Mouse (Mus musculus) E14TG2a.4 (cell line): ENCODE measurements around the gene Trim47.

ENCODE experiments used
- H3K27me3 ChIP-seq: 2 replicates; pipeline ENCODE4 v1.6.1; 2014; ENCODE audit warnings: low read length, control low read depth; ENCODE audit not compliant: insufficient read depth
- H3K36me3 ChIP-seq: 2 replicates; pipeline ENCODE4 v1.6.1; 2014; ENCODE audit warnings: low read length, control low read depth; ENCODE audit not compliant: insufficient read depth
- H3K4me1 ChIP-seq: replicated peaks from 2 replicates; pipeline ENCODE4 v1.6.1; 2014; ENCODE audit warnings: low read depth, low read length, control low read depth
- H3K4me3 ChIP-seq: replicated peaks from 2 replicates; pipeline ENCODE4 v1.5.1; 2014; ENCODE audit warnings: mild to moderate bottlenecking, low read length
- H3K9me3 ChIP-seq: 2 replicates; pipeline ENCODE4 v1.6.1; 2014; ENCODE audit warnings: low read length, control low read depth
- CTCF ChIP-seq: conservative IDR thresholded peaks from 2 replicates; pipeline ENCODE4 v1.5.1; 2014; ENCODE audit warnings: low read length
- NANOG ChIP-seq: IDR thresholded peaks from 2 replicates; pipeline ENCODE4 v1.6.1; 2014; ENCODE audit warnings: borderline replicate concordance, low read length, mixed read lengths
- POU5F1 ChIP-seq: IDR thresholded peaks from 2 replicates; pipeline ENCODE4 v1.6.1; 2014; ENCODE audit warnings: low read length, borderline replicate concordance

Trim47 gene

DNA sequence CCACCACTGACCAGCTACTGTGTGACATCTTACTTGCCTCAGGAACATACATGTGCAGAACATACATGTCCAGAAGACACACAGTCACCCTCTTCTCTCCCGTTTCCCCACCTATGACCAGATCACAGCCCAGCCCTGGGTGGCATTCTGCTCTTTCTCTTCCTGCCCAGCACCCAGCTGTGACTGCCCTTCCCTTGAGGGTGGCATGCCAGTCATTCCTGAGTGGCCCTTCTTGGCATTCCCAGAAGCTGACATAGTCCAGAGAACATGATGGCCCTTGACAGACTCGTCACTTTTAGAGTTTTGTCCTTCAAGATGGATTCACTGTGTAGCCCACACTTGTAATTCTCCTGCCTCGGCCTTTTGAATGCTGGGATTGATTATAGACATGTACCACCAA lies 54.4 kb downstream of the Trim47 start:
- H3K4me3 ChIP-seq, result no peak overlapping the region
- TF ChIP-seq CTCF, result no peak
- TF ChIP-seq NANOG, result no peak
- no peak for TF ChIP-seq POU5F1
- H3K27me3 ChIP-seq, result 0 out of 2 replicates have a peak, but pooled peaks cover 3% of the 10 kb centered on the region
- H3K9me3 ChIP-seq, result no peaks in the 10 kb centered on the region
- no peaks in the 10 kb centered on the region for H3K36me3 ChIP-seq
- peaks cover 23% of the 10 kb centered on the region for H3K4me1 ChIP-seq

DNA sequence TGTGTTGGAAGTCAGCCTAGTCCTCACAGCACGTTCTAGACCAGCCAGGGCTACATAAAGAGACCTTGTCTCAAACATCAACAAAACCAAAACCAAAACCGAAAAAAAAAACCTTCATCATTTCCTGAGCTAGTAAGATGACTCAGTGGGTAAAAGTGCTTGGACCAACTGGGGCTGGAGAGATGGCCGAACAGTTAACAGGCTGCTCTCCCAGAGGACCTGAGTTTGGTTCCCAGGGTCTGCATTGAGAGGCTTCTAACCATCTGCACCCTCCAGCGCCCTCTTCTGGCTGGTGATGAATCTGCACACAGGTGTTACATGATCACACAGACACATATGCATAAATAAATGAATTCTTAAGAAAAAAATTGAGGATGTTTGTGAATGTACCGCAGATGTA lies 55.5 kb downstream of the Trim47 start:
- TF ChIP-seq CTCF (peak; percentile 88), POU5F1 (no peak)
- Histone ChIP-seq H3K9me3 (no peaks in the 10 kb centered on the region), H3K4me3 (no peak overlapping the region), H3K36me3 (no peaks in the 10 kb centered on the region), H3K27me3 (peaks cover 6% of the 10 kb centered on the region; the same call in 1 of the 2 replicates), H3K4me1 (peaks cover 13% of the 10 kb centered on the region)

DNA sequence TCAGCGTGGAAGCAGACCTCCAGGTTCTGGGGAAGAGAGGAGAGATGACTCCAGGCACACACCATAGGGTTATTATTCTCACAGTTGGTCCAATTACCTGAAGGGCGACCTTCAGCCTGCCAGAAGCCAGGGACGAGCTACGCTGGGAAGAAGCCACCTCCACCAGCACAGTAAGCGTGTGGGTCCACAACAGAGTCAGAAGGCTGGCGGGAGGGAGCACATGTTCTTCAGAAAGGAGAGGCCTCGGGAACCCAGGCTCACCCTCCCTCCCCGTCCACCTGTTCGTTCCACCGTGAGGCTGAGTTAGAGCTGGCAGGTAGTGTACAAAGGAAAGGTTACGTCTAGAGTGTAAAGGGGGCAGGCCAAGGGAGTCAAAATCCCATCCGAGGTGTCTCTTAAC lies 61.7 kb downstream of the Trim47 start:
- H3K36me3 ChIP-seq, result peaks cover 22% of the 10 kb centered on the region
- H3K4me3 ChIP-seq, result 0 out of 2 replicates have a peak overlapping the region, but pooled peaks have one; percentile 11
- no peaks in the 10 kb centered on the region for H3K9me3 ChIP-seq
- peaks cover 58% of the 10 kb centered on the region for H3K4me1 ChIP-seq
- H3K27me3 ChIP-seq, result peaks cover 8% of the 10 kb centered on the region; the same call in 1 of the 2 replicates
- TF ChIP-seq POU5F1 (no peak), NANOG (no peak), CTCF (no peak)

DNA sequence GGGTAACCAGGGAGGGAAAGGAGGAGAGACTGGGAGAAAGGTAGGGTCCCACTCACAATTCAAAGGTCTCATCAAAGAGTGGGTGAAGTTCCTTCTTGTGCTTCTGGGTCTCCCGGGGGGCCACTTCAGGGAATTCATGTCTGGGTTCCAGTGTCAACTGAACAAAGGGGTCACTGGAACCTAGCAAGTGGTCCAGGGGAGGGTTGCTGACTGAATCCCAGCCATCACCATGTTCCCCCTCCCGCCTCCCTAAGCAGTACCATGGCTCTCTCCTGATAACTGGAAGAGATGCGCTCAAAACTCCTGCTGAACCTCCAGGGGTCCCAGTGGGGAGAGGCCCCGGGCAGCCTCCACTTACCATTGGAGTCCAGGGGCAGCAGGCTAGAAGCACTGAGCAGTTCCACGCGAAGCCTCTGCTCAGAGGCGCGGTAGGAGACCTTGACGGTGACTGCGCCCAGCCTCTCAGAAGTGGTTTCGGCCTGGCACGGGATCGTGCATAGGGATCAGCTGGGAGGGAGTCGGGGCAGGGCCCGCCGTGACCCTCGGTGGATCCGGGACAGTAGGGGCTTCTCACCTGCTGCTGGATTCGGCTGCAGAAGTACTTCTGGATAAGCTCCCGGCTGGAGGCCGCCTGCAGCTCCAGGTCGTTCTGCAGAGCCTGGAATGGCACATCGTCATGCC lies 62.7 kb downstream of the Trim47 start:
- Histone ChIP-seq H3K4me3 (peak overlapping the region; percentile 58), H3K9me3 (no peaks in the 10 kb centered on the region), H3K36me3 (peaks cover 32% of the 10 kb centered on the region), H3K27me3 (peaks cover 8% of the 10 kb centered on the region; the same call in 1 of the 2 replicates), H3K4me1 (peaks cover 59% of the 10 kb centered on the region)
- no peak for TF ChIP-seq NANOG
- no peak for TF ChIP-seq POU5F1
- TF ChIP-seq CTCF, result no peak

DNA sequence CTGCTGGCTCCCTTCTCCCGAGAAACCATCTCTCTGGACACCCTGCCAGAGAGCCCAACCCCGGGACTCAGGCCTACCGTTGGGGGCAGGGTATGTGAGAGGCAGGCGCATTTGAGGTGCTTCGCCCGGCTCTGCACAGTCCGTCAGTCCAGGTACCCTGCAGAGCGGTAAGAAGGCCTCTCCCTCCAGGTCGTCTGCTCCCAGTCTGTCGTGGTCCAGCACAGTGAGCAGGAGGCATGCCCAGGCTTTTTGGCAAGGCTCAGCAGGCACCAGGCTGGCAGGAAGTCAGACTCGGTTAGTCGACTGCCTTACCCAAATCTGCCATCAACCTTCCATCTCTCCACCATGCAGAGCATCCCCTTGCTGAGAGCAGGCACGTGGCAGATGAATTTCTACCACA lies 63.4 kb downstream of the Trim47 start:
- TF ChIP-seq NANOG (no peak), CTCF (no peak), POU5F1 (no peak)

DNA sequence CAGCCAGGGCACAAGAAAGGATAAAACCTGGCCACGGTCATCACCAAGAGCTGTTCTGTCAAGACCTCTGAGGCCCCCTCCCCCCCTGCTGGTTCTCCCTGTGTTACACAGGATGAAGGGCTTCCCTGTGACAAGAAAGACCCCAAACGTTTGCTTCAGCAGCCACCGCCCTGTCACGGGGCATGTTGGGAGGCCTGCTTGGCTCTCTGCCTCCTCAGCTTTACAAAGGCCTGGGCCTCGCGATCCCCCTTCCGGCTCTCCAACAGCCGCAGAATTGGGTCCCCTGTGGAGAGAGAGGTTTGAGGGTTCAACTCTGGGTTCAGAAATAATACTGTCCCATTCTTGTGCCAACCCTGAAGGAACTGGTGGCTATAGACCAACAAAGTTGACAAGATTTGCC lies 64.5 kb downstream of the Trim47 start:
- Histone ChIP-seq H3K4me3 (no peak overlapping the region), H3K36me3 (peaks cover 50% of the 10 kb centered on the region), H3K27me3 (peaks cover 4% of the 10 kb centered on the region; the same call in 1 of the 2 replicates), H3K4me1 (peaks cover 77% of the 10 kb centered on the region), H3K9me3 (no peaks in the 10 kb centered on the region)
- TF ChIP-seq NANOG (no peak), CTCF (no peak), POU5F1 (no peak)

More for the DNA sequence above, 63.4 kb downstream of the Trim47 start:
- H3K4me1 ChIP-seq, result peaks cover 66% of the 10 kb centered on the region
- peaks cover 8% of the 10 kb centered on the region; the same call in 1 of the 2 replicates for H3K27me3 ChIP-seq
- H3K4me3 ChIP-seq, result no peak overlapping the region
- peaks cover 40% of the 10 kb centered on the region for H3K36me3 ChIP-seq
- H3K9me3 ChIP-seq, result no peaks in the 10 kb centered on the region

DNA sequence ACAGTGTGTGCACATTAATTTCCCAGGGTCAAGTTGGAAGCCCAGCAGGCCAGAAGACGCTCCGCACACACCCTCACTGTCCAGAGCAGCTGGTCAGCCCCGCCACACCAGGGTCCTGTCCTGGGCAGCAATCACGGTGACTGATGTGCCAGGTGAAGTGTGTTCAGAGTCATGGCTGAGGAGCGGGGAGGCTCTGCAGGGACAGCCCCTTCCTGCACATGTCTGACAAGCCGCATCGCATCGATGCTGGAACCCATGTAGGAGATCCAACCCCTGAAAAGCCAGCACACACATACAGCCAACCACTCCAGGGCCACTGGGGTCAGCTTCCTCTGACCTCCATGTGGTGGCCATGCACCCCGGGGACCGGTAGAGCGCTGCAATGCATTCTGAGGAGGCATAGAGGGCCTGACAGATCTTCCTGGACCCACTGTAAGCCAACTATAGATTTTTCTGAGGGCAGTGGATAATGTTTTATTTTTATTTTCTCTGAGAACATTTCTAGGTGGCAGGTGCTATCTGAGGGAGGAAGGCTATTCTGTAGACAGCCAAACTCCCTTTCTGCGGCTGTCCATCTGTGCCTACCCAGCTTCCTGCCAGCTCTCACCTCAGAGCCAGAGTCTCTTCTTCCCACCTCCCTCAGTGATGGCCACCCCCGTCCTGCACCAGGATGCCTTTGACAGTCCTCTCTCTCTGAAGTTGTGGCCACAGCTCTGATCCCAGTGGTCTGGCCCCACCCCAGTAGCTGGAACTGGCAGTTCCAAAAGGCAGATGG lies 65.2 kb downstream of the Trim47 start:
- Histone ChIP-seq H3K27me3 (peaks cover 2% of the 10 kb centered on the region; the same call in 1 of the 2 replicates), H3K9me3 (no peaks in the 10 kb centered on the region), H3K36me3 (peaks cover 57% of the 10 kb centered on the region), H3K4me3 (peak overlapping the region; percentile 20; the same call in 1 of the 2 replicates), H3K4me1 (peaks cover 84% of the 10 kb centered on the region)
- no peak for TF ChIP-seq POU5F1
- TF ChIP-seq NANOG, result no peak
- TF ChIP-seq CTCF, result no peak

DNA sequence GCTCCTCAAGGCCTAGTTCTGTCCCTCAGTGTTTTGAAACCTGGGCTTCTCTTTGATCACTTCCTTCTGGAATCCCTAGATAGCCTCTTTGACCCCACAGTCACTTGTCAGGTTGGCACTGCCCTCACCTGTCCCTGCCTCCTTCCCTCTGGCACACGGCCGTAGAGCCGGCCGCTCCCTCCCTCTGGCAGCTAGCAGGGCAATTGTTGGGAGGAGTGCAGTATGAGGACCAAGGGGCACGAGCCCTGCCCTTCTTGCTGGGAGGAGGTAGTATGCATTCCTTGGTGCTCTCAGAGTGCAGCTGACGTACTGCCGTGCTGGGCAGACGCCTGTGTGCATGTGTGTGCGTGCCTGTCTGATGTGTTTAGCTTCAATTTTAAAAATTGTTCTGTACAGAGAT lies 66.4 kb downstream of the Trim47 start:
- Histone ChIP-seq H3K4me3 (no peak overlapping the region), H3K27me3 (0 out of 2 replicates have a peak, but pooled peaks cover 2% of the 10 kb centered on the region), H3K36me3 (peaks cover 69% of the 10 kb centered on the region), H3K9me3 (no peaks in the 10 kb centered on the region), H3K4me1 (peaks cover 92% of the 10 kb centered on the region)
- TF ChIP-seq CTCF, result no peak
- TF ChIP-seq NANOG, result no peak
- TF ChIP-seq POU5F1, result no peak
